Mouse (Mus musculus) forebrain, embryonic 12.5 days (tissue): ENCODE data around the gene Cdipt. TPM values are rescaled to one million over a fixed set of nuclear protein-coding genes. Genes with fewer than 3 reads are reported as not detected.

Experiments used
- ATAC-seq: fragments of 200-750 bp; cut with Nextera tagmentation; 2 replicates; pipeline ENCODE4 v1.8.0; 2017; ENCODE audit warnings: moderate TSS enrichment; ENCODE audit not compliant: low FRiP score
- H3K27ac ChIP-seq: fragments of 300-500 bp; sonication (generic); 2 replicates; pipeline ENCODE4 v1.5.1; 2016; ENCODE audit warnings: mild to moderate bottlenecking
- H3K27me3 ChIP-seq: fragments of 300-500 bp; sonication (generic); 2 replicates; pipeline ENCODE4 v1.6.1; 2016; ENCODE audit warnings: mild to moderate bottlenecking
- H3K36me3 ChIP-seq: fragments of 300-500 bp; sonication (generic); replicated peaks from 2 replicates; pipeline ENCODE4 v1.6.1; 2016; ENCODE audit warnings: mild to moderate bottlenecking
- H3K4me1 ChIP-seq: fragments of 300-500 bp; sonication (generic); 2 replicates; pipeline ENCODE4 v1.6.1; 2016
- H3K4me2 ChIP-seq: fragments of 300-500 bp; sonication (generic); 2 replicates; pipeline ENCODE4 v1.6.1; 2016; ENCODE audit warnings: mild to moderate bottlenecking, moderate library complexity
- H3K4me3 ChIP-seq: fragments of 300-500 bp; sonication (generic); replicated peaks from 2 replicates; pipeline ENCODE4 v1.5.1; 2016; ENCODE audit warnings: mild to moderate bottlenecking
- H3K9ac ChIP-seq: fragments of 300-500 bp; sonication (generic); 2 replicates; pipeline ENCODE4 v1.6.1; 2016; ENCODE audit warnings: mild to moderate bottlenecking
- H3K9me3 ChIP-seq: fragments of 300-500 bp; sonication (generic); 2 replicates; pipeline ENCODE4 v1.6.1; 2016
- WGBS: fragments of 180-500 bp; shearing (Covaris S2); methylation state at CpG from one replicate; pipeline ENCODE4 v1.1.7; 2016; 5-methylcytosine and 5-hydroxymethylcytosine counted together
- polyA plus RNA-seq: library from polyadenylated mRNA; unstranded; fragments of >200 nt; fragmentation: Nextera tagmentation; extraction: Ambion mirVana; gene quantifications from 2 replicates; pipeline ENCODE4 v1.2.1, GENCODE M21; 2016

The Cdipt gene
- polyA plus RNA-seq, 1 experiment from 2014 or later: 79.6 TPM

GRCm38 (mm10) chr7:126975950-126976866 lies 494 bp downstream of the Cdipt start, which contains the start of gene Cdiptos:
Gene Cdiptos (minus strand): TSS chr7:126976098.
- H3K9me3 ChIP-seq: no peaks in the 10 kb centered on the region
- H3K4me2 ChIP-seq: peak within 1 kb of the TSS; percentile 80
- H3K36me3 ChIP-seq: peaks cover 28% of the 10 kb centered on the region
- no peaks in the 10 kb centered on the region for H3K27me3 ChIP-seq
- H3K27ac ChIP-seq: peak within 1 kb of the TSS; percentile 95
- peaks cover 11% of the 10 kb centered on the region for H3K4me1 ChIP-seq
- ATAC-seq: peak; percentile 95
- under 1% methylated on average over 55 of the region's 55 CpGs for WGBS
- H3K4me3 ChIP-seq: peak within 1 kb of the TSS; percentile 100
- peak within 1 kb of the TSS; percentile 98 for H3K9ac ChIP-seq

DNA sequence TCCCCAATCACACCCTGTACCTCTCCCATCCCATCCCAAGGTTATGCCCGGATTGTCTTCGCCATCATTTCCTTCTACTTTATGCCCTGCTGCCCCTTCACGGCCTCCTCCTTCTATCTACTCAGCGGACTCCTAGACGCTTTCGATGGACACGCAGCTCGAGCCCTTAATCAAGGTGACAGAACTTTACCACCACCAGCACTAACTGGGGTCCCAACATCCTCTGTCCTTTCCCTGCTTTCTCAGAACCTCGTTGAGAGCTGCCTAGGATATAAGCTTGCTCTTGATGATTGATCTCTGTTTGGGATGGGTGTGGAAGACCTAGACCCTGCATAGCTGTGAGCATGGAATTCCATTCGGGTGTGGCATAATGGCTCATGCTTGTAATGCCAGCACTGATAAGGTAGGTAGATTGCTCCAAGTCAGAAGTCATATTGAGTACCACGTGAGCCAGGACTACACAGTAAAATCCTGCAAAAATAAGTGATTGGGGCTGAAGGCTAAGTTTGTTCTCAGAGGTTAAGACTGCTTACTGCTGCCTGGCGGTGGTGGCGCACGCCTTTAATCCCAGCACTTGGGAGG lies 1.3 kb downstream of the Cdipt start:
- Histone ChIP-seq H3K9ac (peak overlapping the region; percentile 98), H3K4me1 (peaks cover 11% of the 10 kb centered on the region), H3K36me3 (peaks cover 28% of the 10 kb centered on the region), H3K4me2 (peak overlapping the region; percentile 80), H3K27me3 (no peaks in the 10 kb centered on the region), H3K9me3 (no peaks in the 10 kb centered on the region), H3K27ac (peak overlapping the region; percentile 95), H3K4me3 (peak overlapping the region; percentile 100)
- WGBS: 31% methylated on average over 14 of the region's 14 CpGs
- ATAC-seq: no peak

GRCm38 (mm10) chr7:126978841-126979240 lies 3.1 kb downstream of the Cdipt start:
- Histone ChIP-seq H3K9me3 (no peaks in the 10 kb centered on the region), H3K4me1 (peaks cover 11% of the 10 kb centered on the region), H3K27me3 (no peaks in the 10 kb centered on the region), H3K27ac (no peak overlapping the region), H3K36me3 (peaks cover 28% of the 10 kb centered on the region), H3K9ac (no peak overlapping the region), H3K4me3 (no peak overlapping the region), H3K4me2 (no peak overlapping the region)
- WGBS: 94% methylated on average over 6 of the region's 6 CpGs
- no peak for ATAC-seq

GRCm38 (mm10) chr7:126981601-126982000 lies 5.9 kb downstream of the Cdipt start:
- H3K36me3 ChIP-seq: peaks cover 28% of the 10 kb centered on the region
- no peak overlapping the region for H3K4me3 ChIP-seq
- no peak overlapping the region for H3K4me2 ChIP-seq
- 89% methylated on average over 2 of the region's 2 CpGs for WGBS
- H3K4me1 ChIP-seq: peaks cover 8% of the 10 kb centered on the region
- H3K9me3 ChIP-seq: no peaks in the 10 kb centered on the region
- H3K27me3 ChIP-seq: no peaks in the 10 kb centered on the region
- no peak for ATAC-seq
- H3K9ac ChIP-seq: no peak overlapping the region
- H3K27ac ChIP-seq: no peak overlapping the region

DNA sequence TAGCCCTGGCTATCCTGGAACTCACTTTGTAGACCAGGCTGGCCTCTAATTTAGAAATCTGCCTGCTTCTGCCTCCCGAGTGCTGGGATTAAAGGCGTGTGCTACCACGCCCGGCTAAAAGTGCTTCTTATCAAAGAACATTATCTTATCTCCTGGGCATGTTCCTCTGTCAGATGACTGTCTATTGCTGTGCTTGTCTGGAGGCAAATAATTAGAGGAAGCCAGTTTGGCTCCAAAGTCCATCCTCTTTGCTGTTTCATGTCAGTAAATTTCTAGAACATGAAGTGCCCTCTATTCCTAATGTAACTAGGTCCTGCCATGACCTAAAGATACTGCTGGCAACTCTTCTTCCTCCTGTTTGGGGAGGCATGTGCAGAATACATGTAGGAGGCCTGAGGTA lies 6.3 kb downstream of the Cdipt start:
- no peak overlapping the region for H3K9ac ChIP-seq
- no peak overlapping the region for H3K27ac ChIP-seq
- 90% methylated on average over 4 of the region's 4 CpGs for WGBS
- no peaks in the 10 kb centered on the region for H3K9me3 ChIP-seq
- peaks cover 5% of the 10 kb centered on the region for H3K4me1 ChIP-seq
- H3K4me2 ChIP-seq: no peak overlapping the region
- no peak for ATAC-seq
- no peaks in the 10 kb centered on the region for H3K27me3 ChIP-seq
- no peak overlapping the region for H3K4me3 ChIP-seq
- peaks cover 28% of the 10 kb centered on the region for H3K36me3 ChIP-seq

- H3K4me3 ChIP-seq: no peak overlapping the region
- no peak for ATAC-seq
- no peak overlapping the region for H3K27ac ChIP-seq
- no peaks in the 10 kb centered on the region for H3K9me3 ChIP-seq
- H3K36me3 ChIP-seq: peaks cover 25% of the 10 kb centered on the region
- H3K4me1 ChIP-seq: no peaks in the 10 kb centered on the region
- WGBS: 84% methylated on average over 7 of the region's 7 CpGs
- H3K4me2 ChIP-seq: no peak overlapping the region
- no peak overlapping the region for H3K9ac ChIP-seq
- no peaks in the 10 kb centered on the region for H3K27me3 ChIP-seq
These were observed 7.4 kb downstream of the Cdipt start for GRCm38 (mm10) chr7:126983113-126983512.

GRCm38 (mm10) chr7:126984667-126985444 lies 9.1 kb downstream of the Cdipt start:
- H3K9ac ChIP-seq: no peak overlapping the region
- no peaks in the 10 kb centered on the region for H3K4me1 ChIP-seq
- H3K36me3 ChIP-seq: peaks cover 7% of the 10 kb centered on the region
- H3K27ac ChIP-seq: no peak overlapping the region
- H3K27me3 ChIP-seq: no peaks in the 10 kb centered on the region
- ATAC-seq: no peak
- WGBS: 69% methylated on average over 10 of the region's 10 CpGs
- no peak overlapping the region for H3K4me2 ChIP-seq
- no peak overlapping the region for H3K4me3 ChIP-seq
- H3K9me3 ChIP-seq: no peaks in the 10 kb centered on the region

DNA sequence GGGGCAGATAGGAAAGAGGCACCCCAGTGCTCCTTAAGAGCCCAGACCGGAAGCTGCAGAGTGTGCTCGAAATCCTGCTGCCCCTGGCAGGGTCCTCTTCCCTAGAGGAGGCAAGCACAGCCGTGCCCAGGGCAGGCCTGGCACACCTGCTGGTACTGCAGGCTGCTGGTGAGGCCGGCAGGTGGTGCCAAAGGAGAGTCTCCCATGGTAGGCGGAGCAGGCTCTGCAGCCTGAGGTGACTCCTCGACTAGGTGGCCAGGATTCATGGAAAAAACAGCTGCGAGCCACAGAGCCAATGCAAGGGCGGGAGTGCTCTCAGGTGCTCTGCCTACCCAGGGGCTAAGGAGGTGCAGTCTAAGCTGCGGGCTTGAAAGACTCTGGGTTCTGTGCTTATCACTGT lies 10.6 kb downstream of the Cdipt start:
- H3K9me3 ChIP-seq: no peaks in the 10 kb centered on the region
- H3K9ac ChIP-seq: no peak overlapping the region
- H3K4me1 ChIP-seq: no peaks in the 10 kb centered on the region
- H3K4me3 ChIP-seq: no peak overlapping the region
- H3K27me3 ChIP-seq: no peaks in the 10 kb centered on the region
- H3K27ac ChIP-seq: no peak overlapping the region
- H3K36me3 ChIP-seq: no peaks in the 10 kb centered on the region
- ATAC-seq: no peak
- no peak overlapping the region for H3K4me2 ChIP-seq
- WGBS: 53% methylated on average over 9 of the region's 9 CpGs

DNA sequence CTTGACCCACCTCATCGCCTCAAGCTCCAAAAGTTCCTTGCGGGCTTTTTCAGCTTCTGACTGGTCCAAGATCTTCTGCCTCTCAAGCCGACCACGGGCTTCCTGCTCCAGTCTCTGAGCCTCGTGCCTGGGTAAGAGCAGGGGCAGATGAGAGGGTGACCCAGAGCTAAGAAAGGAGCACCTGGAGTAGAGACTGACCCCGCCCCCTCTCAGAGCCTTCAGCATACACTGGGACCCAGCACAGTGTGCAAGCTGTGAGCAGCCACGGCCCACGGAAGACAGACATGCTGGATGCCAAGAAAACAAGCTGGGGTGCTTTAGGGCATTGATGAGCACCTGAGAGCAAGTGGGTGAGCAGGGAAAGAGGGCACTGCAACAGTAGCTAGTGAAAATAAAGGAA lies 13.1 kb downstream of the Cdipt start:
- Histone ChIP-seq H3K9me3 (no peaks in the 10 kb centered on the region), H3K27ac (no peak overlapping the region), H3K36me3 (no peaks in the 10 kb centered on the region), H3K4me2 (no peak overlapping the region), H3K9ac (no peak overlapping the region), H3K27me3 (no peaks in the 10 kb centered on the region), H3K4me1 (no peaks in the 10 kb centered on the region), H3K4me3 (no peak overlapping the region)
- 74% methylated on average over 8 of the region's 8 CpGs for WGBS
- no peak for ATAC-seq

GRCm38 (mm10) chr7:126996449-126996848 lies 20.7 kb downstream of the Cdipt start:
- ATAC-seq: no peak
- Histone ChIP-seq H3K27ac (no peak overlapping the region), H3K9me3 (no peaks in the 10 kb centered on the region), H3K27me3 (no peaks in the 10 kb centered on the region), H3K4me3 (no peak overlapping the region), H3K36me3 (no peaks in the 10 kb centered on the region), H3K4me2 (no peak overlapping the region), H3K4me1 (no peaks in the 10 kb centered on the region), H3K9ac (no peak overlapping the region)
- 74% methylated on average over 4 of the region's 4 CpGs for WGBS

DNA sequence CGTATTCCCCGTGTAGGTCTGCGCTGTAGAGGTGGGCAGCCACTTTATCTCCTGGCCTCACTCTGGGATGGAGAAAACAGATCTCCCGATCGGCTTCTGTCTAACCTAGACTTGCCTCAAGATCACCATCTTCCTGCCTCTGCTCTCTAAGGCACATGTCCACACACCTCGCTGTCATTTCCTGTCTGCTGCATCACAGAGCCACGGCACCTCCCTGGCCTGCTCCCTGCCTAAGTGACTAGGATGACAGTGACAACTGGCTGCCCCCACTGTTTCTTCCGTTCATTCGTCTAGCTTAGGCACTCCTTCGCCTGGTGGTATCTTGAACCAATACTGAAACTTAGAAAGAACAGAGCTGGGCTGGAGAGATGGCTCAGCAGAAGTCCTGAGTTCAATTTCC lies 23.9 kb downstream of the Cdipt start:
- 88% methylated on average over 10 of the region's 10 CpGs for WGBS
- H3K4me2 ChIP-seq: no peak overlapping the region
- no peak overlapping the region for H3K9ac ChIP-seq
- no peaks in the 10 kb centered on the region for H3K27me3 ChIP-seq
- no peak for ATAC-seq
- H3K9me3 ChIP-seq: no peaks in the 10 kb centered on the region
- no peaks in the 10 kb centered on the region for H3K4me1 ChIP-seq
- no peak overlapping the region for H3K27ac ChIP-seq
- no peaks in the 10 kb centered on the region for H3K36me3 ChIP-seq
- no peak overlapping the region for H3K4me3 ChIP-seq

DNA sequence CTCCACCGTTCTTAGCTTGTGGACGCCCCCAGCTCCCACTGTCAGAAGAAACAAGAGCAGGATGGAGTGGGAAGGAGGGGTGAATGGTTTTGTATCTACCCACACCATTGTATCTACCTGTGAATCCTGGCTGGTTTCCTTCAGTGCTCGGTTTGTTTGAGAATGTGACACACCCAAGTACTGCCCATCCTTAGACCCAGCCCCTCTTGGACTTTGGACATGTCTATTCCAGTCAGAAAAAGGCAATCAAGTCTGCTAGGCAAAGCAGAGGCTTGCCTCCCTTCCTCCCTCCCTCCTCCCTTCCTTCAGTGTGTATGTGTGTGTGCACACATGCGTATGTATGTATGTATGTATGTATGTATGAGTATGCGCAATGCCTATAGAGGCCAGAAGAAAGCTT lies 27.9 kb downstream of the Cdipt start:
- H3K4me2 ChIP-seq: no peak overlapping the region
- H3K9me3 ChIP-seq: no peaks in the 10 kb centered on the region
- no peaks in the 10 kb centered on the region for H3K27me3 ChIP-seq
- no peak overlapping the region for H3K9ac ChIP-seq
- H3K4me1 ChIP-seq: peaks cover 3% of the 10 kb centered on the region
- no peak overlapping the region for H3K4me3 ChIP-seq
- H3K36me3 ChIP-seq: no peaks in the 10 kb centered on the region
- H3K27ac ChIP-seq: no peak overlapping the region
- no peak for ATAC-seq
- 94% methylated on average over 5 of the region's 5 CpGs for WGBS
